Mouse (Mus musculus) kidney, postnatal 14 days (tissue): ENCODE data around the gene Zfp593.

Experiments
- DNase-seq: peaks from one replicate; pipeline ENCODE4 v3.0.0; 2022; ENCODE audit warnings: mixed read lengths

The Zfp593 gene

GRCm38 (mm10) chr4:134256407-134257197 is 11.2 kb upstream of the Zfp593 start:
- DNase-seq: peak; percentile 70

GRCm38 (mm10) chr4:134255854-134256253 is 10.5 kb upstream of the Zfp593 start:
- peak; percentile 54 for DNase-seq

GRCm38 (mm10) chr4:134254835-134255234 is 9.4 kb upstream of the Zfp593 start:
- DNase-seq: no peak

- peak; percentile 57 for DNase-seq
Measured at GRCm38 (mm10) chr4:134253722-134254324, 8.4 kb upstream of the Zfp593 start, which contains the start of gene Grrp1. Grrp1 (minus strand) TSS chr4:134254106.

GRCm38 (mm10) chr4:134252911-134253721 is 7.7 kb upstream of the Zfp593 start:
- peak; percentile 56 for DNase-seq

- DNase-seq: peak; percentile 55
Measured at GRCm38 (mm10) chr4:134252131-134252910, 6.9 kb upstream of the Zfp593 start.

- peak; percentile 48 for DNase-seq
Measured at GRCm38 (mm10) chr4:134251241-134252130, 6.1 kb upstream of the Zfp593 start.

GRCm38 (mm10) chr4:134250930-134251240 is 5.5 kb upstream of the Zfp593 start:
- no peak for DNase-seq

- no peak for DNase-seq
Measured at GRCm38 (mm10) chr4:134250116-134250929, 4.9 kb upstream of the Zfp593 start.

GRCm38 (mm10) chr4:134249651-134250050 is 4.3 kb upstream of the Zfp593 start:
- peak; percentile 81 for DNase-seq

- DNase-seq: no peak
Measured at GRCm38 (mm10) chr4:134246719-134247258, 1.4 kb upstream of the Zfp593 start, which contains the start of gene Gm30191. Gm30191 (plus strand) TSS chr4:134246935.

- no peak for DNase-seq
Measured at GRCm38 (mm10) chr4:134246256-134246655, 864 bp upstream of the Zfp593 start.

GRCm38 (mm10) chr4:134243516-134244250 is 1.7 kb downstream of the Zfp593 start, which contains the start of gene E130218I03Rik:
E130218I03Rik (plus strand) TSS chr4:134243662.
- DNase-seq: no peak

GRCm38 (mm10) chr4:134238686-134239085 is 6.7 kb downstream of the Zfp593 start:
- no peak for DNase-seq

- peak; percentile 94 for DNase-seq
Measured at GRCm38 (mm10) chr4:134238279-134238651, 7.1 kb downstream of the Zfp593 start, which contains the start of gene Cnksr1. Cnksr1 (minus strand) TSS chr4:134238399.

GRCm38 (mm10) chr4:134237582-134238278 is 7.7 kb downstream of the Zfp593 start:
- no peak for DNase-seq

- DNase-seq: no peak
Measured at GRCm38 (mm10) chr4:134234876-134235275, 10.5 kb downstream of the Zfp593 start.

GRCm38 (mm10) chr4:134230431-134230830 is 15.0 kb downstream of the Zfp593 start:
- no peak for DNase-seq

GRCm38 (mm10) chr4:134227194-134227593 is 18.2 kb downstream of the Zfp593 start, which contains the start of gene Catsper4:
Catsper4 (minus strand) TSS chr4:134227383.
- no peak for DNase-seq
